Mouse (Mus musculus) gastrocnemius, postnatal 14 days (tissue): ENCODE measurements at regions not wholly inside any gene's neighbourhood (a gene's known extent, or its start where the extent isn't known, plus 50 kb on each side); places are given as distances from the start of the nearest gene placed in this dataset.
"Not testable (repeated sequence)": the region's sequence is repeated elsewhere in the genome, so short reads cannot be mapped to it uniquely, and the experiment has no call there.

Source experiments
- DNase-seq: peaks from one replicate; pipeline ENCODE4 v3.0.0; 2021; ENCODE audit warnings: mixed read lengths
- intact Hi-C: fragments of 180-260 bp; cut with DNase I; formaldehyde crosslinking; loops from one replicate; pipeline ENCODE4 v1.15.1; 2025; ENCODE audit warnings: low total_unique reads

DNA sequence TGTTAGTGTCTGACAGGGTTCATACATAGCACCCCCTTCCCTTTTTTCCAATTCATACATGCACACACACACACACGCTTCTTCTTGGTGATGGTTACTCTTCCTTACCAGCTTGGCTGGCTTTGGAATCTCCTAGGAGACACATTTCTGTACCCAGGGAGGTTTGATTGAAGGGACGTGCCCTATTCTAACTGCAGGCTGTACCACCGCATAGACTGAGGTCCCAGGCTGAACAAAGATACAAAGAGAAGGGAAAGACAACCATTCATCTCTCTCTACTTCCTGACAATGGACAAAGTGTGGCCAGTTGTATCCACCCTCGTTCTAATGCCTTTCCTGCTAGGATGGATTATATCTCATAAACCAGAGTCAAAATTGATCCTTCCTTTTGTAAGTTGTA is 100.0 kb downstream of the Raet1d start:
- intact Hi-C loops = not testable (repeated sequence)

DNA sequence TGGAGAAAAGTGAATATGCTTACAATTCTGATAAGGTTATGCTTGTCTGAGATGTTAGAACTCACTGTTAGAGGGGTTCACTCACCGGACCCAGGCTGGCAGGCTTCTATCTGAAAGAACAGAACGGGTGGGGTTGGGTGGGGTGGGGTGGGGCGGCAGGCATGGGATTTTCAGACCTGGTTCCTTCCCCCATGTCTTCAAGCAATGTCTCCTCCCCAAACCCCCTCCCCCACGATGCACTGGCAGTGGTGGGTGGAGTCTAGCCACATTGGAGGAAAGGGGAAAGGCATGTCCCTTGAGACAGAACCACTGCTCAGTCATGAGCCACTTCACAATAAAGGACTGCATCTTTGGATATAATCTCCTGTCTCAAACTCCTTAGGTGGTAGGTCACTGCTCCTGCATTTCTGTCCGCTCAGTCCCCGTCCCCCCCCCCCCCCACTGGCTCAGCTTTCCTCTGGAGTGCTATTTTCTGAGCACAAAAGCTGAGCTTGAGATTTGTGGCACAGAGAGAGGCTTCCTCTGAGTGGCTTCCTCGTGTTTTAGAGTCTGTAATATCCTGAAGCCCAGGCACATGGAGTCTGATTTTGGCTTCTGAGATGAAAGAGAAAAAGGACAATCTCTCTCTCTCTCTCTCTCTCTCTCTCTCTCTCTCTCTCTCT is 100.6 kb downstream of the Raet1d start:
- intact Hi-C loops = not testable (repeated sequence)

More for the DNA sequence above, 100.0 kb downstream of the Raet1d start:
- DNase-seq = not testable (repeated sequence)

GRCm38 (mm10) chr10:22461480-22462050 is 101.2 kb downstream of the Raet1d start:
- DNase-seq, intact Hi-C loops: not testable (repeated sequence)

More for the DNA sequence above, 100.6 kb downstream of the Raet1d start:
- not testable (repeated sequence) for DNase-seq

- intact Hi-C loops, DNase-seq: not testable (repeated sequence)
Measured at GRCm38 (mm10) chr10:22471722-22472330, 111.5 kb downstream of the Raet1d start.

DNA sequence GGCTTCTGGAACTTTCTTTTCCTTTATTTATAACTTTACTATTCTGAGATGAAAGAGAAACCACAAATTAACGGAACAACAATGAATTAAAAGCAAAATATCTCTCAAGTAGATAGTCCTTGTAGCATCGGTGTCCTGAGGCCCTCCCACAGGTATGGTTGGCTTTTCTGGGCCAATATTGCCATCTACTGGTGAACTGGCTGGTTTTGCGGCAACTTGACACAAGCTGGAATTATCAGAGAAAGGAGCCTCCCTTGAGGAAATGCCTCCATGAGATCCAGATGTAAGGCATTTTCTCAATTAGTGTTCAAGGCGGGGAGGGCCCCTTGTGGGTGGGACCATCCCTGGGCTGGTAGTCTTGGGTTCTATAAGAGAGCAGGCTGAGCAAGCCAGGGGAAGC is 119.5 kb downstream of the Raet1d start:
- intact Hi-C loops = loop anchor here (2.0 kb wide), 1 partner anchor 99 kb away; no protein-coding TSS in a partner anchor
- DNase-seq = peak; percentile 9

DNA sequence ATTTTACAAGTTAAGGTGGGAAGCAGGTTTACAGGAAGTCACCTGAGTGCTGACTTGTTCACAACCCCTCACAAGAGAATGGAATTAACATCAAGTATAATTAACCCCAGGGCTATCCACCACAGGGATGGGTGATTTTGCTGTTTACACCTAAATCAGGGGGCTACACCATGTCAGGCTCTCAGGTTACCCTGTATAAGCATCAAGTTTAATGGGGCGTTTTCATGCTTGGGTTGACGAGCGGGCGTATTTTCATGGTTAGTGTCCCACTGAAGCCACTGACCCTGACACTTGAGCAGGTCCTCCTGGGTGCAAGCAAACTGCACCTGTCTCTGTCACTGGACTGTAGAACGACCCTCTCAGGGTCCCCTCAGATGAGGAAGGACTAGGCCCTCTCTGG is 126.7 kb downstream of the Raet1d start:
- intact Hi-C loops, DNase-seq: not testable (repeated sequence)

DNA sequence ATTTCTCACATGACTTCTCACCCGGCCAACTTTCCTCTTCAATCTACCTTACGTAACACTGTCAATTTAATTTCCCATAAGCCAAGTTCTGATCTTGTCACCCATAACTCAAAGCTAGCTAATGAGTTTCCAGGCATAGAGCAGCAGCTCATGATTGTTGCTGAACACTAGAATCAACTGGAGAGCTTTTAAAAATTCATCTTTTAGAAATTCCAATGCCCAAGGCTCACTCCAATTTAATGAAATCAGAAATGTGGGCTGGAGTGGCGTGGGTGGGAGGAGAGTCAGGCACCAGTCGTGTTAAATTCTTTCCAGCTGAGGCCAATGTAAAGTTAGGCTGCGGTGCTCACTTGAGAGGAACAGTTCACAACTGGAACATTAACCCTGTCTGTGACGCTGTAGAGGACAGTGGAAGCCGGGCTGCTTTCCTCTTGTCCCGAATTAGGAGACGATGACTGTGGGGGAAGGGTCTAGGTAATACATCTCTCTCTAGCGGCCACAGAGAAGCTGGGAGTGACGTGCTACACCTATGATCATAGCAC is 131.5 kb downstream of the Raet1d start:
- not testable (repeated sequence) for DNase-seq
- intact Hi-C loops = loop anchor here (5.0 kb wide), 1 partner anchor 80 kb away; no protein-coding TSS in a partner anchor

DNA sequence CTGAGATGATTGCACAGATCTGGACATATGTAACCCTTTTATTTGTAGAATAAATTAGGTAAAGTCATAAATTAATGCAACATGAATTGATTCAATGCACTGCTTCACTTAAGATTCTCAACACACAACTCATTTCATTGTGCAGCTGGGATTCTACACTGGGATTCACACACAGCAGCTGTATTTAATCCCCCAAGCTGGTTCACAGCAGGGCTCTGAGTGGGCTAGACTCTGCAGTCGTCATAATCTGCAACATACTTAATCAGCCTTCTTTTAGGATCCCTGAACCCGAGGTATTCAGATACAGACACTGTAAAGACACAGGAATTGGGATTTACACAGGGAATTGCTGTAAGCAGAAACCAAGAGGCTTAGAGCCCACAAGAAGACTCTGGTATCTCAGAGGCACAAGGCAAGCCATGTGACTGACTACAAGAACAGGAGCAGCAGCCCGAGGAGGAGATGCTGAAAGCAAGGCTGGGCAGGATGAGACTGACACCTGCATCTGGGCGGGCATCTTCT is 135.7 kb downstream of the Raet1d start:
- intact Hi-C loops = no loop called here
- DNase-seq = no peak
